Mouse (Mus musculus) stomach, embryonic 14.5 days (tissue): ENCODE measurements around the gene Fyn. TPM values are rescaled to one million over a fixed set of nuclear protein-coding genes. Genes with fewer than 3 reads are reported as not detected.

Experiments used
- ATAC-seq: fragments of 200-750 bp; cut with Nextera tagmentation; 2 replicates; pipeline ENCODE4 v1.8.0; 2017; ENCODE audit warnings: low read depth, moderate TSS enrichment; ENCODE audit not compliant: insufficient number of reproducible peaks, insufficient read depth, low FRiP score
- H3K27ac ChIP-seq: fragments of 300-500 bp; sonication (generic); 2 replicates; pipeline ENCODE4 v1.5.1; 2014; ENCODE audit warnings: mild to moderate bottlenecking, low read length, moderate library complexity, mixed read lengths
- H3K27me3 ChIP-seq: fragments of 300-500 bp; sonication (generic); 2 replicates; pipeline ENCODE4 v1.6.1; 2014; ENCODE audit warnings: low read length, control low read depth, mixed read lengths; ENCODE audit not compliant: control insufficient read depth, insufficient read depth
- H3K36me3 ChIP-seq: fragments of 300-500 bp; sonication (generic); 2 replicates; pipeline ENCODE4 v1.6.1; 2014; ENCODE audit warnings: mild to moderate bottlenecking, control low read depth, low read length, moderate library complexity, mixed read lengths; ENCODE audit not compliant: control insufficient read depth, insufficient read depth
- H3K4me1 ChIP-seq: fragments of 300-500 bp; sonication (generic); 2 replicates; pipeline ENCODE4 v1.6.1; 2014; ENCODE audit warnings: low read length, control low read depth, mixed read lengths; ENCODE audit not compliant: control insufficient read depth, insufficient read depth
- H3K4me2 ChIP-seq: fragments of 300-500 bp; sonication (generic); replicated peaks from 2 replicates; pipeline ENCODE4 v1.6.1; 2014; ENCODE audit warnings: low read depth, low read length, control low read depth
- H3K4me3 ChIP-seq: fragments of 300-500 bp; sonication (generic); 2 replicates; pipeline ENCODE4 v1.5.1; 2014; ENCODE audit warnings: low read depth, low read length, control low read depth
- H3K9ac ChIP-seq: fragments of 300-500 bp; sonication (generic); replicated peaks from 2 replicates; pipeline ENCODE4 v1.6.1; 2014; ENCODE audit warnings: low read depth, mild to moderate bottlenecking, control low read depth, low read length, moderate library complexity, mixed read lengths
- H3K9me3 ChIP-seq: fragments of 300-500 bp; sonication (generic); 2 replicates; pipeline ENCODE4 v1.6.1; 2016; ENCODE audit warnings: low read depth, low read length, control low read depth; ENCODE audit not compliant: control insufficient read depth
- WGBS: fragments of 180-500 bp; shearing (Covaris S2); extraction: QIAGEN DNeasy Blood & Tissue Kit; methylation state at CpG from one replicate; pipeline ENCODE4 v1.1.7; 2014; 5-methylcytosine and 5-hydroxymethylcytosine counted together
- polyA plus RNA-seq: library from polyadenylated mRNA; unstranded; fragments of >200 nt; fragmentation: Nextera tagmentation; extraction: Ambion mirVana; gene quantifications from 2 replicates; pipeline ENCODE4 v1.2.1, GENCODE M21; 2014

The Fyn gene
- polyA plus RNA-seq, 1 experiment from 2014 or later: 32.3 TPM

DNA sequence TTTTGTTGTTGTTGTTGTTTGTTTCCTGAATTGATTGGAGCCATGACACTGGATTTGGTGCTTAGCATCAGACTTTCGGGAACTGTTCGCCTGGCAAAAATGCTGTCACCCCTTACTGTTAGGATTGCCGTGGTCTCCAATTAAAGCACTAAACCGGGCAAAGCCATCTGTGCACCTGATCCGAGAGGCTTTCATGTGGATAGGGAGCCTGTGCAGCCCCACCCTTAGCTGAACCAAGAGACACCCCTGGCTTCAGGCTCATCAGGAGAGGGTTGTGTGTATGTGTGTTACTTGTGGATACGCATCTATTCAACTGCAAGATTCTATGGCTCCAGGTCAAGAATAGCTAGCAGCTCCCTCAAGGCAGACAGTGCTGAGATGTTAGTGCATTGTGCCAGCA is 207.8 kb downstream of the Fyn start:
- Histone ChIP-seq H3K36me3 (no peaks in the 10 kb centered on the region), H3K27ac (no peak overlapping the region)
- WGBS: 90% methylated on average over 6 of the region's 6 CpGs

DNA sequence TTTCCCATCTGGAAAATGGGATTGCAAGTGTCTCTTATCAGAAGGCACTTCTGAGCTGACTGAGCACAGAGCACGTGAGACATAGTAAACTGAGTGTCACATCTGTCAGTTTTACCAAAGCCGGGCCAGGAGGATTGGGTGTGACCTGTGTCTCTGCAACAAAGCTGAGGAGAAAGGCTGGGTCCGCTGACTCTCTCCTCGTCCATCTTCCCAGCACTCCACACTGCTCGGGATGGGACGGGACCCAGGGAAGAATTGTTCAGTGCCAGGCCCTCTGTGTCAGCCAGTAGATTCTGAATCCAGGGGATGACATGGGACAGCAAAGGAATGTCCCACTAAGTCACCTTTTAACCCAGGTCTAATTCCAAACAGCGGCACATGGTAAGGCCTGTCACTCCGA is 211.8 kb downstream of the Fyn start:
- H3K27ac ChIP-seq: no peak overlapping the region
- no peak overlapping the region for H3K4me2 ChIP-seq
- no peak overlapping the region for H3K4me3 ChIP-seq
- H3K4me1 ChIP-seq: no peaks in the 10 kb centered on the region
- no peaks in the 10 kb centered on the region for H3K9me3 ChIP-seq
- H3K36me3 ChIP-seq: no peaks in the 10 kb centered on the region
- H3K27me3 ChIP-seq: no peaks in the 10 kb centered on the region
- no peak overlapping the region for H3K9ac ChIP-seq
- no peak for ATAC-seq
- 64% methylated on average over 8 of the region's 8 CpGs for WGBS

More for the DNA sequence above, 207.8 kb downstream of the Fyn start:
- no peaks in the 10 kb centered on the region for H3K27me3 ChIP-seq
- ATAC-seq: no peak
- H3K4me2 ChIP-seq: no peak overlapping the region
- H3K4me3 ChIP-seq: no peak overlapping the region
- no peak overlapping the region for H3K9ac ChIP-seq
- H3K9me3 ChIP-seq: no peaks in the 10 kb centered on the region
- H3K4me1 ChIP-seq: peaks cover 10% of the 10 kb centered on the region

DNA sequence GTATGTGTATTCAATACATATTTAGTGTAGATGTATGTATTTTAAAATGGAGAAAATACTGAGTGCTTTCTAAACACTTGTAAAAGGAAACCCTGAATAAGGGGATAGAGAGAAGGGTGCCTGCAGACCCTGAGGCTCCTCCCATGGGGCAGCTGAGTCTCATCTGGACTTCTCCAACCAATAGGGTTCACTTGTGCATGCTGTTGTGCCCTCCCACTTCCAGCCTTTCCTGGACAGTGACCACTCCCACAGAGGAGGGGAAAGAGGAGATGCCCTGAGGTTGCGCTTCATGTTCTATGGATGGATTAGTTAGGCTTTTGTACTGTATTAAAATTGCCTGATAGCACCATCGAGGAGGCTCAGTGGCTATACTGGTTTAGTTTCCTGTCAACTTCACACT is 213.7 kb downstream of the Fyn start:
- Histone ChIP-seq H3K36me3 (no peaks in the 10 kb centered on the region), H3K27ac (no peak overlapping the region), H3K9me3 (no peaks in the 10 kb centered on the region), H3K4me2 (no peak overlapping the region), H3K4me3 (no peak overlapping the region), H3K27me3 (no peaks in the 10 kb centered on the region), H3K9ac (no peak overlapping the region), H3K4me1 (peaks cover 7% of the 10 kb centered on the region; the same call in 1 of the 2 replicates)
- 64% methylated on average over 2 of the region's 2 CpGs for WGBS
- no peak for ATAC-seq

DNA sequence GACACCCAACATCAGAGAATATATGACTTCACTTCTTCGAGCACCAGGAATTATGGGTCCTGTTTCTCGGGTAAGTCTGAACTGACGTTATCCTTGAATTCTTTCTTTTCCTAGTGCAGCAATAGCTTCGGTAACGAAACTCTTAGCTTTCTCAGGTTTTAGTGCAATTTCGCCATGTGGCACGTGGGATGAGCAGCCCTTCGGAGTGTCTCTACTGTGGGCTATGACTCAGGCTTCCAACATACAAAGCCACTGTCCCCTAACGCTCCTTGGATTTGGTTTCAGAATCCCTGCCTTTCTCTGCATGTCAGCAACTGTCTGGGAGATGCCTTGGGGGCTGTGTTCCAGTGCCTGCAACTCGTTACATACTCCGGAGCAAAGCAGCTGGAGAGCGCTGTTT is 215.1 kb downstream of the Fyn start:
- ATAC-seq: no peak
- H3K9ac ChIP-seq: no peak overlapping the region
- H3K27ac ChIP-seq: no peak overlapping the region
- H3K4me1 ChIP-seq: peaks cover 18% of the 10 kb centered on the region; the same call in 1 of the 2 replicates
- no peak overlapping the region for H3K4me3 ChIP-seq
- H3K27me3 ChIP-seq: no peaks in the 10 kb centered on the region
- no peaks in the 10 kb centered on the region for H3K36me3 ChIP-seq
- H3K4me2 ChIP-seq: no peak overlapping the region
- no peaks in the 10 kb centered on the region for H3K9me3 ChIP-seq
- WGBS: 89% methylated on average over 12 of the region's 12 CpGs

DNA sequence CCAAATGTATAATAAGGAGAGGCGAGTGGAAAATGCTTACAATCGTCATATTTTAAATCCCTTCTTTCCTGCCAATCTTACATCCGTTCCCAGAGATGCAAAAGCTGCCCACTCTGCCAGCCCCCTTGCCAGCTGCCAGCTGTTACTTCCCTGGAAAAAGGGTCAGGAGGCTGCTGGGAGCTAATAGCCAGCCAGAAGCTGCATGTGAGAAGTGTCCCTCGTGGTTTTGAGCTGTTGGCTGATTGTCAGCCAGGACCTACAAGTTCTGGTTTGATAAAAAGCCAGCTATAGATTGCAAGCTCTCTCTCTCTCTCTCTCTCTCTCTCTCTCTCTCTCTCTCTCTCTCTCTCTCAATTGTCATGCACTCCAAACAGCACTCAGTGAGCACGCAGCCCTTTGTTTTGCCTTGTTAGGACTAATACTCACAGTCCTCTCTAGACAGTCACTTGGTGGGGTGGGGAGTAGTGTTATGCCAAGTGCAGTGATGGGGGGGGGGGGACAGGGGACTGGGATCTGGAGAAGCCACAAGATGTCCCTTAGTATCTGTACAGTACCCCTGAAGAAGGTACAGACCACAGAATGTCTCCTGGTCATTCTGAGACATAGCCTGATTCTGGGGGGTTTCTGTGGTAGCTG is 218.8 kb downstream of the Fyn start:
- Histone ChIP-seq H3K9ac (no peak overlapping the region), H3K36me3 (no peaks in the 10 kb centered on the region), H3K27ac (no peak overlapping the region), H3K9me3 (no peaks in the 10 kb centered on the region), H3K4me2 (no peak overlapping the region), H3K4me3 (no peak overlapping the region), H3K4me1 (peaks cover 18% of the 10 kb centered on the region; the same call in 1 of the 2 replicates), H3K27me3 (no peaks in the 10 kb centered on the region)
- ATAC-seq: no peak
- 47% methylated on average over 5 of the region's 5 CpGs for WGBS

DNA sequence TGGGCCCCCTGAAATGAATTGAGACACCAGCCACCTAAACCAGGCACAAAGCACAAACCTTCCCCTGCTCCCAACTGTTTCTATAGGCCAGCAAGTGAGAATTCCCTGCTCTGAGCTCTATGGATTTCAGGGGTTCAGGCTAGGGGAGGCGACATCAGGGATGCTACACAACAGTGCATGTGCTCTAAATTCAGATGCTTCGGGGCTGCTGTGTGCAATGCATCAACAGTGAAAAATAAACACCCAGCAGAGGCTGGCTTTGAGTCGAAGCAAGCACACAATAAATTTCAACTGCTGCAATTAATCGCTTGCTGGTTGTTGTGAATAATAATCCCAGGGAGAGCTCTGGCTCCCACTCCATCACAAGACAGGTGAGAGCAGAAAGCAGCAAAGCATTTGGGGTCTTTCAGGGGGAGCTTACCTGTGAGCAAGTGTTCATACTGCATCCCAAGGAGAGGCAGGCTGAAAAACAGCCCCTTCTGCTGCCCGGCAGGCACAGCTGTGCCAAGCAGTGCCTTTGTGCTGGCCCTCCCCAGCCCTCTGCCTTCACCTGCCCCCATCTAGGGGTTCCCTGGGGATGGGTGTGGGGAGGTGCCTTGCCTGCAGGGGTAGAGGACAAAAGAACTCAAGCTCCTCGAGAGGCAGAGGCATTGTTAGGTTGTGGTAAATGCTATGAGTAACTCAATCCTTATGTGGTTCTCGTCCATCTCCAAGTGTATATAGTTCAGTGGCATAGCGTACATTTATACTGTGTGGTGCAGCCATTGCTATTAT is 219.5 kb downstream of the Fyn start:
- Histone ChIP-seq H3K9ac (no peak overlapping the region), H3K27me3 (no peaks in the 10 kb centered on the region), H3K4me3 (no peak overlapping the region), H3K9me3 (no peaks in the 10 kb centered on the region; the same call in 1 of the 2 replicates), H3K36me3 (no peaks in the 10 kb centered on the region), H3K4me1 (peaks cover 18% of the 10 kb centered on the region; the same call in 1 of the 2 replicates), H3K4me2 (no peak overlapping the region), H3K27ac (no peak overlapping the region)
- ATAC-seq: no peak
- WGBS: 50% methylated on average over 8 of the region's 8 CpGs

DNA sequence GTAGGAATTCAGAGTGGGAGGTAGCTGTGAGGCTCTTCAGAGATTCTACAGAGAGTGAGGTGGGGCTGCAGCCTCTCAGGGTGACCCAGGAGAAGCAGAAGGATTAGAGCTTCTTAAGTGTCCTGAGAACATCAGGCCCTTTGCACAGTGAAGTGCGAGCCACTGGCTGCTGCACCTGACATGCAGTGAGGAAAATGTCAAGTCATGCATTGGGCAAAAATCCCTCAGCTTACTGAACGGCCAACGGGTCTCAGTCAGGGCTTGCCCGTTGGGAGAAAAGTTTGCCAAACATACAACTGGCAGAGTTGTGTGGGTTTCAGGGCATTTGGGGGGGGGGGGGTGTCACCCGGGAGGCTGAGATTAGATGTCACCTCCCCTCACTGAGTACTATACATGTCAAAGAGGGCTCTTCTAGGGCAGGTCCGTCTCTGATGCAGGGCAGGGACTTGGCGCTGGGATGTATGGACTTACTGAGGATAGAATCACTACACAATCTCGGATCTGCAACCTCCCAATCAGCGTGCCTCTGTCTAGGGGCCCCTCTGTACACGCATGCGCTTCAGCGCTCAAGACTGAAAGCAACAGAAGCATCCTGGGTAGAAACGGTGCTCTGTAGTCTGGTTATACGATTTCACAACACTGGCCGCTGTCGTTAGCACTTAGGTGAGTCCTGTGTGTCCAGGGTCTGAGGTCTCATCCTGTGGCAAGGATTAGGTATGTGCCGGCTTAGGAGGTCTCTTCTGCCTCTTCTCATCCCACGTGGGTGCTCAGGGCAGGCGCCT is 221.3 kb downstream of the Fyn start:
- Histone ChIP-seq H3K9me3 (peaks cover 9% of the 10 kb centered on the region; the same call in 1 of the 2 replicates), H3K9ac (no peak overlapping the region), H3K4me1 (peaks cover 18% of the 10 kb centered on the region; the same call in 1 of the 2 replicates), H3K36me3 (no peaks in the 10 kb centered on the region), H3K4me3 (no peak overlapping the region), H3K27ac (no peak overlapping the region), H3K27me3 (no peaks in the 10 kb centered on the region), H3K4me2 (no peak overlapping the region)
- 78% methylated on average over 19 of the region's 19 CpGs for WGBS
- no peak for ATAC-seq

DNA sequence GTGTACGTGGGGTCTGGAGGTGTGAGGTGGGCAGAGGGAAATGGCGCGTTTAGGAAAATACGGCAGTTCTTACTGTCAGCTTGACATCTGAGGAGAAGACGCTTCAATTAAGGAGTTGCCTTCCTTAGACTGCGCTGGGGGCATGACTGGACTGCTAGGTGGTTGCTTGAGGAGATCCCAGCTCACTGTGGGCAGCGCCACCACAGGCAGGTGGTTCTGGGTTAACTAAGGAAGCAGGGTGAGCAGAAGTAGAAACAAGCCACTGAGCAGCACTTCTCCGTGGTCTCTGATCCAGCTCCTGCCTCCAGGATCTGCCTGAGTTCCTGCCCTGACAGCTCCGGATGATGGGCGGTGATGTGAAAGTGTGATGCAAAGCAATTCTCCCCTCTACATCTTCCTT is 222.0 kb downstream of the Fyn start:
- Histone ChIP-seq H3K9me3 (peaks cover 9% of the 10 kb centered on the region; the same call in 1 of the 2 replicates), H3K27me3 (no peaks in the 10 kb centered on the region), H3K4me1 (peaks cover 23% of the 10 kb centered on the region), H3K4me3 (no peak overlapping the region), H3K27ac (no peak overlapping the region), H3K4me2 (no peak overlapping the region), H3K9ac (no peak overlapping the region), H3K36me3 (no peaks in the 10 kb centered on the region)
- ATAC-seq: no peak
- 89% methylated on average over 10 of the region's 10 CpGs for WGBS
